Comparison of ENCODE assay signal across 7 mouse cellular contexts in genomic region chr3:53464146-53464698, GRCm38 (mm10). TPM values are rescaled to one million over a fixed set of nuclear protein-coding genes. Genes with fewer than 3 reads are reported as not detected.
DNase-seq lines count a peak whose midpoint lies in the region; ATAC-seq and TF ChIP-seq lines count a peak whose summit lies in the region.

No protein-coding gene starts in this region.

- ATAC-seq in neural tube, embryonic 11.5 days (ENCODE audit: insufficient read depth, low FRiP score, low TSS enrichment) = no peak

- H3K27me3 ChIP-seq in testis, adult 2 months (ENCODE audit: control insufficient read depth, insufficient read depth, low read length) = no peaks in the 10 kb centered on the region
- no peaks in the 10 kb centered on the region for H3K27me3 ChIP-seq in neural tube, embryonic 11.5 days (ENCODE audit: control insufficient read depth, insufficient read depth, low read length)

- no peaks in the 10 kb centered on the region for H3K9me3 ChIP-seq in neural tube, embryonic 11.5 days (ENCODE audit: control insufficient read depth, low read length)

- H3K27ac ChIP-seq in testis, adult 2 months (ENCODE audit: control insufficient read depth, insufficient read depth, low read depth, low read length) = peak overlapping the region; percentile 81
- peak overlapping the region; percentile 86; the same call in 1 of the 2 replicates for H3K27ac ChIP-seq in neural tube, embryonic 11.5 days (ENCODE audit: low read depth, low read length)

- no peak for TF ChIP-seq CTCF in testis, adult 2 months (IDR thresholded peaks at IDR 0.05; ENCODE audit: control insufficient read depth, insufficient read depth, insufficient replicate concordance, low read depth, low read length)

- TF ChIP-seq POLR2A in testis, adult 2 months (IDR thresholded peaks at IDR 0.05; ENCODE audit: control insufficient read depth, low read depth, low read length) = no peak

- peak overlapping the region; percentile 98 for H3K4me3 ChIP-seq in testis, adult 2 months (ENCODE audit: control insufficient read depth, low read depth, low read length)
- peak overlapping the region; percentile 85 for H3K4me3 ChIP-seq in neural tube, embryonic 11.5 days (ENCODE audit: low read depth, low read length)

- H3K4me1 ChIP-seq in testis, adult 2 months (ENCODE audit: control insufficient read depth, insufficient read depth, low read length) = peaks cover 11% of the 10 kb centered on the region
- peaks cover 15% of the 10 kb centered on the region for H3K4me1 ChIP-seq in neural tube, embryonic 11.5 days (ENCODE audit: control insufficient read depth, insufficient read depth, low read length)

- DNase-seq in testis, postnatal 10 days (ENCODE audit: low spot score) = no peak
- peak; percentile 49 for DNase-seq in embryo, embryonic 11 days
- DNase-seq in hindlimb bud, embryonic 11.5 days (ENCODE audit: extremely low spot score, low read depth, low spot score) = peak; percentile 26
- DNase-seq in neural tube, embryonic 11.5 days (ENCODE audit: low spot score) = no peak
- no peak for DNase-seq in urinary bladder, postnatal 25 days (ENCODE audit: low spot score)
- no peak for DNase-seq in cerebellum, postnatal 36 days

- peak overlapping the region; percentile 94 for H3K9ac ChIP-seq in neural tube, embryonic 11.5 days (ENCODE audit: low read length)

- peak overlapping the region; percentile 55 for H3K4me2 ChIP-seq in neural tube, embryonic 11.5 days (ENCODE audit: low read depth)

- WGBS in neural tube, embryonic 11.5 days = under 1% methylated on average over 20 of the region's 20 CpGs

- no peaks in the 10 kb centered on the region for H3K36me3 ChIP-seq in testis, adult 2 months (ENCODE audit: control insufficient read depth, insufficient read depth, low read length)
- no peaks in the 10 kb centered on the region for H3K36me3 ChIP-seq in neural tube, embryonic 11.5 days (ENCODE audit: control insufficient read depth, insufficient read depth, low read length)

RNA-seq across cellular contexts. Expression of gene Proser1, which starts 0.8 kb away (rescaled TPM):
- 5.7 and 7.0 TPM in 2 replicates for polyA plus RNA-seq in testis, adult 2 months (2012; rRNA removed)
- polyA plus RNA-seq in neural tube, embryonic 11.5 days (2014; fragmentation: Nextera tagmentation; extraction: Ambion mirVana) = 23.5 and 23.8 TPM in 2 replicates

RNA-seq across cellular contexts. Expression of gene Nhlrc3, which starts 1.1 kb away (rescaled TPM):
- polyA plus RNA-seq in testis, adult 2 months (2012; rRNA removed) = 2.7 and 3.5 TPM in 2 replicates
- polyA plus RNA-seq in neural tube, embryonic 11.5 days (2014; fragmentation: Nextera tagmentation; extraction: Ambion mirVana) = 9.4 and 10.3 TPM in 2 replicates

RNA-seq across cellular contexts. Expression of gene Stoml3, which starts 24.2 kb away (rescaled TPM):
- polyA plus RNA-seq in testis, adult 2 months (2012; rRNA removed) = not detected in 2 replicates
- polyA plus RNA-seq in neural tube, embryonic 11.5 days (2014; fragmentation: Nextera tagmentation; extraction: Ambion mirVana) = not detected in 2 replicates

Comparison
In these comparisons a context has a peak if more than half of its experiments do, and no peak if none do; other contexts are left out.
1. DNase-seq: peak in embryo, embryonic 11 days (single experiment) and hindlimb bud, embryonic 11.5 days (single experiment); none in testis, postnatal 10 days (single experiment), neural tube, embryonic 11.5 days (single experiment), urinary bladder, postnatal 25 days (single experiment) and cerebellum, postnatal 36 days (0 of 2).